Mouse (Mus musculus) heart, embryonic 13.5 days (tissue): ENCODE data around the gene Ptprj. TPM values are rescaled to one million over a fixed set of nuclear protein-coding genes. Genes with fewer than 3 reads are reported as not detected.

Experiments
- ATAC-seq: fragments of 200-750 bp; cut with Nextera tagmentation; 2 replicates; pipeline ENCODE4 v1.8.0; 2017; ENCODE audit warnings: moderate TSS enrichment; ENCODE audit not compliant: insufficient number of reproducible peaks, low FRiP score, low TSS enrichment; ENCODE audit errors: extremely low read depth
- H3K27ac ChIP-seq: fragments of 300-500 bp; sonication (generic); replicated peaks from 2 replicates; pipeline ENCODE4 v1.5.1; 2015; ENCODE audit warnings: moderate library complexity, mild to moderate bottlenecking, inconsistent platforms
- H3K27me3 ChIP-seq: fragments of 300-500 bp; sonication (generic); replicated peaks from 2 replicates; pipeline ENCODE4 v1.6.1; 2015; ENCODE audit warnings: mild to moderate bottlenecking, inconsistent platforms
- H3K36me3 ChIP-seq: fragments of 300-500 bp; sonication (generic); 2 replicates; pipeline ENCODE4 v1.6.1; 2015; ENCODE audit warnings: mild to moderate bottlenecking, inconsistent platforms
- H3K4me1 ChIP-seq: fragments of 300-500 bp; sonication (generic); 2 replicates; pipeline ENCODE4 v1.6.1; 2015; ENCODE audit warnings: inconsistent platforms
- H3K4me2 ChIP-seq: fragments of 300-500 bp; sonication (generic); 2 replicates; pipeline ENCODE4 v1.6.1; 2015; ENCODE audit warnings: inconsistent platforms, mild to moderate bottlenecking, moderate library complexity
- H3K4me3 ChIP-seq: fragments of 300-500 bp; sonication (generic); 2 replicates; pipeline ENCODE4 v1.5.1; 2015; ENCODE audit warnings: moderate library complexity, mild to moderate bottlenecking, inconsistent platforms
- H3K9ac ChIP-seq: fragments of 300-500 bp; sonication (generic); 2 replicates; pipeline ENCODE4 v1.6.1; 2015; ENCODE audit warnings: inconsistent platforms, mild to moderate bottlenecking, moderate library complexity
- H3K9me3 ChIP-seq: fragments of 300-500 bp; sonication (generic); 2 replicates; pipeline ENCODE4 v1.6.1; 2016; ENCODE audit warnings: inconsistent platforms
- WGBS: fragments of 180-500 bp; shearing (Covaris S2); methylation state at CpG from one replicate; pipeline ENCODE4 v1.1.7; 2015; ENCODE audit warnings: mixed read lengths; 5-methylcytosine and 5-hydroxymethylcytosine counted together
- polyA plus RNA-seq: library from polyadenylated mRNA; unstranded; fragments of >200 nt; fragmentation: Nextera tagmentation; extraction: Ambion mirVana; gene quantifications from 2 replicates; pipeline ENCODE4 v1.2.1, GENCODE M21; 2015

Ptprj gene
- polyA plus RNA-seq, 1 experiment from 2014 or later, result 1.3 TPM

- Histone ChIP-seq H3K4me3 (no peak overlapping the region), H3K9me3 (no peaks in the 10 kb centered on the region), H3K36me3 (no peaks in the 10 kb centered on the region), H3K9ac (no peak overlapping the region), H3K27me3 (no peaks in the 10 kb centered on the region), H3K4me1 (peaks cover 21% of the 10 kb centered on the region), H3K27ac (no peak overlapping the region), H3K4me2 (no peak overlapping the region)
- WGBS, result 83% methylated on average over 6 of the region's 6 CpGs
- ATAC-seq, result no peak
These were observed 62.2 kb downstream of the Ptprj start for GRCm38 (mm10) chr2:90518296-90518695.

DNA sequence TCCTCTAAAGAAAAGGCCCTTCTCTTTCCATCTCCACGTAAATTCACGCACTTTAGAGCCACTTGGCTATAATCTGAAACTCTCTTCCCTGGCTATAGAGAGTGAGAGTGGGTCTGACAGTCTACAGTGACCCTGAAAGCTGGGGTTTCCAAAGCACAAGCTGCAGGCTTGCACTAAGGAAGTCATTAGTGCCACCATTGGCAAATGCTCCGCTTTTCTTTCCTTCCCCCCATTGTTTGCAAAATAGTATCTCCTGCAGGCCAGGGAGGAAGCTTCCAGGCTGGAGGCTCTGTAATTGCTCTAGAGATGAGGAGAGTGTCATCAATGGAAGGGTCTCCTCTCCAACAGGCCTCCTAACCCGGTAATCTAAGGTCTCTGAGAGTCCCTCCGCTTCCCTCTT is 65.5 kb downstream of the Ptprj start:
- ATAC-seq, result no peak
- peaks cover 21% of the 10 kb centered on the region for H3K4me1 ChIP-seq
- no peaks in the 10 kb centered on the region for H3K27me3 ChIP-seq
- H3K9me3 ChIP-seq, result no peaks in the 10 kb centered on the region
- no peak overlapping the region for H3K27ac ChIP-seq
- H3K4me3 ChIP-seq, result no peak overlapping the region
- WGBS, result 69% methylated on average over 5 of the region's 5 CpGs
- H3K4me2 ChIP-seq, result no peak overlapping the region
- H3K9ac ChIP-seq, result no peak overlapping the region
- no peaks in the 10 kb centered on the region for H3K36me3 ChIP-seq

DNA sequence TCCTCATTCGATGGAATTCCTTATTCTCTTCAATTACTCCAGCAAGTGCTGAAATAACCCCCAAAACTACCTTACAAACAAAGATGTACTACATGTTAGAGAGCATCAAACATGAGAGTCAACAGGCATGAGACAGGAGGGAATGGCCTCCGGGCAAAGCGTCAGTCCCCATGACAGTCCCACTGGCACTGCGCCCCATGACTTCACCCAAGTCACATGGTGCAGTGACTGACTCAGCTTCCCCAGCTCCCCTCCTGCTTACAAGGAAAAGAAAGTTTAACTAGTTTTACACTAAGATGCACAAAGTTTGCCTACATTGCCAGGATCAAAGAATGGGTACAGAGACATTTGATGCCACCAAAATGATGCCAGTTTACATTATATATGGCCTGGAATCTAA is 71.2 kb downstream of the Ptprj start:
- ATAC-seq, result no peak
- H3K4me3 ChIP-seq, result no peak overlapping the region
- H3K27ac ChIP-seq, result no peak overlapping the region
- H3K9ac ChIP-seq, result no peak overlapping the region
- H3K4me2 ChIP-seq, result no peak overlapping the region
- 87% methylated on average over 4 of the region's 4 CpGs for WGBS
- H3K4me1 ChIP-seq, result peaks cover 21% of the 10 kb centered on the region
- no peaks in the 10 kb centered on the region for H3K27me3 ChIP-seq
- H3K9me3 ChIP-seq, result no peaks in the 10 kb centered on the region
- no peaks in the 10 kb centered on the region for H3K36me3 ChIP-seq

GRCm38 (mm10) chr2:90506143-90506542 is 74.3 kb downstream of the Ptprj start:
- H3K27me3 ChIP-seq, result no peaks in the 10 kb centered on the region
- H3K36me3 ChIP-seq, result no peaks in the 10 kb centered on the region
- no peak overlapping the region for H3K4me2 ChIP-seq
- H3K27ac ChIP-seq, result no peak overlapping the region
- H3K4me3 ChIP-seq, result no peak overlapping the region
- H3K4me1 ChIP-seq, result peaks cover 25% of the 10 kb centered on the region
- 58% methylated on average over 3 of the region's 3 CpGs for WGBS
- no peak overlapping the region for H3K9ac ChIP-seq
- H3K9me3 ChIP-seq, result no peaks in the 10 kb centered on the region
- no peak for ATAC-seq

- Histone ChIP-seq H3K27me3 (no peaks in the 10 kb centered on the region), H3K4me1 (peaks cover 27% of the 10 kb centered on the region), H3K36me3 (no peaks in the 10 kb centered on the region), H3K27ac (no peak overlapping the region), H3K4me3 (no peak overlapping the region), H3K4me2 (no peak overlapping the region), H3K9ac (no peak overlapping the region), H3K9me3 (no peaks in the 10 kb centered on the region)
- no peak for ATAC-seq
- 62% methylated on average over 6 of the region's 6 CpGs for WGBS
These were observed 75.7 kb downstream of the Ptprj start for GRCm38 (mm10) chr2:90504731-90505171.

DNA sequence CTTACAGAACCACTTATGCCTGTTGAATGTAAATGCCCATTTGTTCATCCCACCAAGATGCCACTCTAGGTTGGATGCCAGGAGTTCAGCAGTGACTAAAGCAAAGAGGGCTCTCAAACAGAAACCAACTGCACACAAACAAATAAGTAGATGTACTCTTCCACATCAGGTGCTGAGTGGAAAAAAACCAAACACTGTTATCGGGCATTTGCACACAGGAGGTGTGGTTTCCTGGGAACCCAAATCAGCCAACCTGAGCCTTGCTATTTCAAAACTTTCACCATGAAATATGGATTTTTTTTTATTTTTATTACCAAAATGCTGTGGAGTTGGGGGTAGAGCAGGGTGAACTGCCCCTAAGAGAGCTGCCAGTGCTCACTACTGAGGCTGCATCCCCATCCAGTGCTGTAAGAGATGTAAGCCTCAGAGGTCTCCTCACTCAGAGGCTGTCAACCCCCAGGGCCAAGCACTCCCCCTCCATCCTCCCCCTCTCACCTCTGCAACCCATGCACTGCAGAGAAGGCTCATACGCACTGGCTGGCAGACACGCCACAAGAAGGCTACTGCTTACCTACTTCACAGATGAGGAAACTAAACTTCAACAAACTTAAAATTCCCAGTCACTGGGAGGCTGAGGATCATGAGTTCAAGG is 77.1 kb downstream of the Ptprj start:
- Histone ChIP-seq H3K4me1 (peaks cover 27% of the 10 kb centered on the region), H3K9ac (no peak overlapping the region), H3K4me2 (no peak overlapping the region), H3K27ac (no peak overlapping the region), H3K9me3 (no peaks in the 10 kb centered on the region), H3K27me3 (no peaks in the 10 kb centered on the region), H3K4me3 (no peak overlapping the region), H3K36me3 (no peaks in the 10 kb centered on the region)
- ATAC-seq, result no peak
- 67% methylated on average over 3 of the region's 3 CpGs for WGBS

- Histone ChIP-seq H3K4me1 (peaks cover 30% of the 10 kb centered on the region), H3K36me3 (no peaks in the 10 kb centered on the region), H3K9ac (no peak overlapping the region), H3K27ac (no peak overlapping the region), H3K27me3 (no peaks in the 10 kb centered on the region), H3K4me2 (no peak overlapping the region), H3K9me3 (no peaks in the 10 kb centered on the region), H3K4me3 (no peak overlapping the region)
- ATAC-seq, result no peak
These were observed 77.7 kb downstream of the Ptprj start for GRCm38 (mm10) chr2:90502738-90503137.

GRCm38 (mm10) chr2:90501708-90502107 is 78.7 kb downstream of the Ptprj start:
- no peak for ATAC-seq
- Histone ChIP-seq H3K9ac (no peak overlapping the region), H3K4me1 (peaks cover 30% of the 10 kb centered on the region; the same call in 1 of the 2 replicates), H3K4me2 (no peak overlapping the region), H3K36me3 (no peaks in the 10 kb centered on the region), H3K9me3 (no peaks in the 10 kb centered on the region), H3K27ac (no peak overlapping the region), H3K4me3 (no peak overlapping the region), H3K27me3 (no peaks in the 10 kb centered on the region)
- 55% methylated on average over 3 of the region's 3 CpGs for WGBS

DNA sequence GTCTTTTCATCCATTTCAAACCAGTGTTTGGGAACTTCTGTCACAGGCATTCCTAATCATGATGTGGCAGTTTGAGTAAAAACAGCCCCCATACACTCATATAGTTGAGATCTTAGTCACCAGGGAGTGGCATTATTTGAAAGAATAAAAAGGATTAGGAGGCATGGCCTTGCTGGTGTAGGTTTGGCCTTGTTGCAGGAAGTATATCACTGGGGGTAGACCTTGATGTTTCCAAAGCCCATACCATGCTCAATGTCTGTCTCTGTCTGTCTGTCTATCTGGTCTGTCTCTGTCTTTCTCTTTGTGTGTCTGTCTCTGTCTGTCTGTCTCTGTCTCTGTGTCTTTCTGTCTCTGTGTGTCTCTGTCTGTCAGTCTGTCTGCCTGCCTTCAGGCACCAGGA is 79.6 kb downstream of the Ptprj start:
- H3K9me3 ChIP-seq, result no peaks in the 10 kb centered on the region
- no peaks in the 10 kb centered on the region for H3K27me3 ChIP-seq
- H3K36me3 ChIP-seq, result no peaks in the 10 kb centered on the region
- H3K4me2 ChIP-seq, result no peak overlapping the region
- no peak overlapping the region for H3K27ac ChIP-seq
- H3K4me1 ChIP-seq, result peaks cover 23% of the 10 kb centered on the region; the same call in 1 of the 2 replicates
- no peak for ATAC-seq
- H3K4me3 ChIP-seq, result no peak overlapping the region
- H3K9ac ChIP-seq, result no peak overlapping the region

DNA sequence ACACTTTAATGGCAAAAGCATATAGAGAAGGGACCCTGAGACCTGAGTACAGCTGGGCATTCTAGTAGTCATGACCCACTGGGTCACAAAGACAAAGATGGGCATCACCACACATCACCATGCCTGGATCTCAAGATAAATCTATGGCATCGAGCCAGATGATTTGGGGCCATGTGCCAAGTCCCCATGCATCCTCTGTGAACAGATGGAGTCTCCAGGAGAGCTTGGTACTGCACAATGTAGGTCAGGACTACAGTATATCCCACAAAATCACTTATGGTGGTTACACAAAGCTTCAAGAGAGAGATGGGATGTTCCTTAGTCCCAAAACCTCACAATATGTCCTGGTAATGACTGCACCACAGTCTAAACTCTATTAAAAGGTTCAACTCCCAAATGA is 81.4 kb downstream of the Ptprj start:
- Histone ChIP-seq H3K9ac (no peak overlapping the region), H3K36me3 (no peaks in the 10 kb centered on the region), H3K4me1 (peaks cover 14% of the 10 kb centered on the region; the same call in 1 of the 2 replicates), H3K27me3 (no peaks in the 10 kb centered on the region), H3K4me2 (no peak overlapping the region), H3K9me3 (no peaks in the 10 kb centered on the region), H3K27ac (no peak overlapping the region), H3K4me3 (no peak overlapping the region)
- no peak for ATAC-seq
- 81% methylated on average over 1 of the region's 1 CpGs for WGBS

GRCm38 (mm10) chr2:90497551-90497950 is 82.9 kb downstream of the Ptprj start:
- no peak overlapping the region for H3K27ac ChIP-seq
- H3K4me2 ChIP-seq, result no peak overlapping the region
- no peak for ATAC-seq
- no peaks in the 10 kb centered on the region for H3K27me3 ChIP-seq
- peaks cover 13% of the 10 kb centered on the region; the same call in 1 of the 2 replicates for H3K4me1 ChIP-seq
- no peaks in the 10 kb centered on the region for H3K9me3 ChIP-seq
- 66% methylated on average over 3 of the region's 3 CpGs for WGBS
- no peaks in the 10 kb centered on the region for H3K36me3 ChIP-seq
- no peak overlapping the region for H3K4me3 ChIP-seq
- no peak overlapping the region for H3K9ac ChIP-seq

GRCm38 (mm10) chr2:90496680-90497074 is 83.8 kb downstream of the Ptprj start:
- H3K4me2 ChIP-seq, result no peak overlapping the region
- 82% methylated on average over 5 of the region's 5 CpGs for WGBS

More at GRCm38 (mm10) chr2:90496680-90497074, 83.8 kb downstream of the Ptprj start:
- H3K27ac ChIP-seq, result no peak overlapping the region
- no peaks in the 10 kb centered on the region for H3K9me3 ChIP-seq
- ATAC-seq, result no peak
- H3K9ac ChIP-seq, result no peak overlapping the region
- peaks cover 12% of the 10 kb centered on the region; the same call in 1 of the 2 replicates for H3K4me1 ChIP-seq
- H3K36me3 ChIP-seq, result no peaks in the 10 kb centered on the region
- H3K4me3 ChIP-seq, result no peak overlapping the region
- no peaks in the 10 kb centered on the region for H3K27me3 ChIP-seq
